Mouse (Mus musculus) small intestine, adult 2 months (tissue): Measurements from ENCODE around the gene Acadvl. TPM values are rescaled to one million over a fixed set of nuclear protein-coding genes. Genes with fewer than 3 reads are reported as not detected.

ENCODE experiments used
- H3K27ac ChIP-seq: fragments of 200-500 bp; 2 replicates; pipeline ENCODE4 v1.5.1; 2012; ENCODE audit warnings: low read depth, low read length, control low read depth, inconsistent platforms; ENCODE audit not compliant: insufficient read depth
- H3K27me3 ChIP-seq: fragments of 200-500 bp; 2 replicates; pipeline ENCODE4 v1.6.1; 2012; ENCODE audit warnings: mild to moderate bottlenecking, moderate library complexity, low read length, inconsistent platforms; ENCODE audit not compliant: control insufficient read depth, insufficient read depth
- H3K36me3 ChIP-seq: fragments of 200-500 bp; 2 replicates; pipeline ENCODE4 v1.6.1; 2012; ENCODE audit warnings: mild to moderate bottlenecking, low read length, control low read depth, inconsistent platforms; ENCODE audit not compliant: control insufficient read depth, insufficient read depth
- H3K4me1 ChIP-seq: fragments of 200-500 bp; 2 replicates; pipeline ENCODE4 v1.6.1; 2012; ENCODE audit warnings: low read length, inconsistent platforms, mixed read lengths; ENCODE audit not compliant: control insufficient read depth, insufficient read depth, insufficient read length
- H3K4me3 ChIP-seq: fragments of 200-500 bp; 2 replicates; pipeline ENCODE4 v1.5.1; 2012; ENCODE audit warnings: low read depth, mild to moderate bottlenecking, control low read depth, inconsistent platforms, low read length, moderate library complexity
- CTCF ChIP-seq: fragments of 200-500 bp; IDR thresholded peaks from 2 replicates; pipeline ENCODE4 v1.5.1; 2012; ENCODE audit warnings: low read depth, mild to moderate bottlenecking, control low read depth, inconsistent platforms, low read length, moderate library complexity, mixed read lengths; ENCODE audit not compliant: insufficient replicate concordance, insufficient read length; ENCODE audit errors: extremely low read depth
- POLR2A ChIP-seq: fragments of 200-500 bp; IDR thresholded peaks from 2 replicates; pipeline ENCODE4 v1.6.1; 2012; ENCODE audit warnings: low read depth, mild to moderate bottlenecking, control low read depth, inconsistent platforms, low read length, moderate library complexity
- WGBS: fragments of 180-500 bp; shearing (Covaris S2); methylation state at CpG from one replicate; pipeline ENCODE4 v1.1.7; 2018; 5-methylcytosine and 5-hydroxymethylcytosine counted together
- polyA plus RNA-seq: library from polyadenylated mRNA; depleted of rRNA; stranded (reverse); fragments of >200 nt; gene quantifications from 2 replicates; pipeline ENCODE4 v1.2.3, GENCODE M21; 2012

Gene Acadvl
- polyA plus RNA-seq, 1 experiment, result 109 TPM

DNA sequence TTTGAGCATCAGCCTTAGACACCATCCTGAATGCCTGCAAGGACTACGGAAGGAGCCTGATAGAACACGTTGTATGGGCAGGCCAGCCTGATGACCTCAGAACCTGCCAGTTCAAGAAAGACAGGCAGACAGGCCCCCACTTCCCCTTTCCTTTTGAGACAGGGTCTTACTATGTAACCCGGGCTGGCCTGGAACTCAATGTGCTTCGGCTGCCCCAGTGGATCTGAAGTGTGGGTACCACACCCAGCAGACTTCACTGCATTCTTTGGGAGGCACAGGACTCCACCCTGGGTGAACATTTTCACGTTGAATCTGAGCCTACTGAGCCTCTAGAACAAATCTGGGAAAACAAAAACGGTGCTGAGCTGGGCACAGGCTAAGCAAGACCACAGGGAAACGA, 23.0 kb upstream of the Acadvl start:
- peak overlapping the region; percentile 1; the same call in 1 of the 2 replicates for H3K27ac ChIP-seq

DNA sequence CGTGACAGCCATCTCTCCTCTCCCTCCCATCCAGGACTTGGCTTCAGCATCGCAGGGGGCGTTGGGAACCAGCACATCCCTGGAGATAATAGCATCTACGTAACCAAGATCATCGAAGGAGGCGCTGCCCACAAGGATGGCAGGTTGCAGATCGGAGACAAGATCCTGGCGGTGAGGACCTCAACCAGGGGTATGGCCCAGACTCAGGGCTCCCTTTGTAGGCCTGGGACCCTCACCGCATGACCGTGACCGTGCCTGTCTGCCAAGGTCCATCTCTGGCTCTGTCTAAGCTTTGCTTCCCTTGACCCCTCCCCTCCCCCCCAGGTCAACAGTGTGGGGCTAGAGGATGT, 16.1 kb upstream of the Acadvl start:
- Histone ChIP-seq H3K27ac (no peak overlapping the region), H3K4me1 (peaks cover 10% of the 10 kb centered on the region), H3K4me3 (no peak overlapping the region), H3K27me3 (peaks cover under 1% of the 10 kb centered on the region; the same call in 1 of the 2 replicates), H3K36me3 (no peaks in the 10 kb centered on the region)
- no peak for TF ChIP-seq CTCF
- no peak for TF ChIP-seq POLR2A
- WGBS, result 94% methylated on average over 11 of the region's 11 CpGs

More for the DNA sequence above, 23.0 kb upstream of the Acadvl start:
- 56% methylated on average over 7 of the region's 7 CpGs for WGBS
- TF ChIP-seq POLR2A (no peak), CTCF (no peak)
- H3K4me1 ChIP-seq, result peaks cover 4% of the 10 kb centered on the region; the same call in 1 of the 2 replicates
- H3K27me3 ChIP-seq, result no peaks in the 10 kb centered on the region
- no peaks in the 10 kb centered on the region for H3K36me3 ChIP-seq
- no peak overlapping the region for H3K4me3 ChIP-seq

DNA sequence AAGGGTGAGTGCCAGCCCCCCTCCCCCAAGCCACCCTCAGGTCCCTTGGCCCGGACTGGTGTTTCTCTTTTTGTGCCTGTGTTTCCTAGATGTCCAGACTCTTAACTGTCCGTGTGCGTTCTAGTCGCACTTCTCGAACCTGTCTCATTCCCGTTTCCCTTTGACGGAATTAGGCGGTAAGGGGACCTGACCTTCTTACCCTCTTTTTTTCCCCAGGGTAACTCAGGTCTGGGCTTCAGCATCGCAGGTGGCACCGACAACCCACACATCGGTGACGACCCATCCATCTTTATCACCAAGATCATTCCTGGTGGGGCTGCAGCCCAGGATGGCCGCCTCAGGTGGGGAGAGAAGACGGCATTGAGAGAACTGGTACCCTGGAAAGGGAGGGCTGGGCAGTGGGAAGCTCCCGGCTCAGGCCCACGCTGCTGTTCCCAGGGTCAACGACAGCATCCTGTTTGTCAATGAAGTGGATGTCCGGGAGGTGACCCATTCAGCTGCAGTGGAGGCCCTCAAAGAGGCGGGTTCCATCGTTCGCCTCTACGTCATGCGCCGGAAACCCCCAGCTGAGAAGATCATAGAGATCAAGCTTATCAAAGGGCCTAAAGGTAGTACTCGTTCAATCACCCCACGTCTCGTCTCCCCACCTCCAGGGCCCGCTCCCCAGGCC, 15.6 kb upstream of the Acadvl start:
- no peak overlapping the region for H3K4me3 ChIP-seq
- H3K36me3 ChIP-seq, result no peaks in the 10 kb centered on the region
- TF ChIP-seq POLR2A, result no peak
- no peak for TF ChIP-seq CTCF
- WGBS, result 89% methylated on average over 28 of the region's 28 CpGs
- no peak overlapping the region for H3K27ac ChIP-seq
- H3K27me3 ChIP-seq, result peaks cover 5% of the 10 kb centered on the region; the same call in 1 of the 2 replicates
- peaks cover 10% of the 10 kb centered on the region for H3K4me1 ChIP-seq

DNA sequence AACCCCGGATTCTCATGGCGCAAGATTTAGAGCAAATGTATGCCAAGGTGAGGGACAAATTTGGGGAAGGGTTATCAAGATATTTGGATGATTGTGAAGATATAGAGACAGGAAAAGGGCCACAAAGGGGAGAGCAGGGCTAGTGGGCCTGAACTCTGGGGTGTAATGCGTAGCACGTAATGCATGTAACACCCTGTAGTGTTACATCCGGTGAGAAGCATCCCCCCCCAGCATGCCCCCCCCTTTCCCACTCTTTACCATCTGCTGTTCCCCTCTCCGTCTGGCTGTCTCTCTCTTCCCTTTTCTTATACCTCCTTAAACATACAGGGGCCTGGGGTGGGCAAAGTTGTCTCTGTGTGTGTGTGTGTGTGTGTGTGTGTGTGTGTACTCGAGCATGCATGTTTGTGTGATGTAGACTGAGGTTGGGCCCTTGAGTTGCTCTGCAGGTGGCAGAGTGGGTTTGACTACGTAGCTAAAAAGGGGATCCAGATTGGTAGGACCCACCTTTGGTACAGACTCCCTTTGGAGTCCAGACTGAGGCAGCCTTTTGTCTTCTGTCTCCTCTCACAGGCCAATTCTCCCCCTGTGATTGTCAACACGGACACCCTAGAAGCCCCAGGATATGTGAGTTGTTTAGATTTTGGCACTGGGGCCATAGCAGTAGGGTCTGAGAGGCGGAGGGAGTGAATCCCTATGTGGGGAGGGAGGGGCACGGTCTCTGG, 14.8 kb upstream of the Acadvl start:
- TF ChIP-seq CTCF (no peak), POLR2A (no peak)
- no peak overlapping the region for H3K4me3 ChIP-seq
- H3K27me3 ChIP-seq, result peaks cover 7% of the 10 kb centered on the region; the same call in 1 of the 2 replicates
- H3K36me3 ChIP-seq, result no peaks in the 10 kb centered on the region
- H3K27ac ChIP-seq, result no peak overlapping the region
- WGBS, result 47% methylated on average over 11 of the region's 11 CpGs
- peaks cover 10% of the 10 kb centered on the region for H3K4me1 ChIP-seq

DNA sequence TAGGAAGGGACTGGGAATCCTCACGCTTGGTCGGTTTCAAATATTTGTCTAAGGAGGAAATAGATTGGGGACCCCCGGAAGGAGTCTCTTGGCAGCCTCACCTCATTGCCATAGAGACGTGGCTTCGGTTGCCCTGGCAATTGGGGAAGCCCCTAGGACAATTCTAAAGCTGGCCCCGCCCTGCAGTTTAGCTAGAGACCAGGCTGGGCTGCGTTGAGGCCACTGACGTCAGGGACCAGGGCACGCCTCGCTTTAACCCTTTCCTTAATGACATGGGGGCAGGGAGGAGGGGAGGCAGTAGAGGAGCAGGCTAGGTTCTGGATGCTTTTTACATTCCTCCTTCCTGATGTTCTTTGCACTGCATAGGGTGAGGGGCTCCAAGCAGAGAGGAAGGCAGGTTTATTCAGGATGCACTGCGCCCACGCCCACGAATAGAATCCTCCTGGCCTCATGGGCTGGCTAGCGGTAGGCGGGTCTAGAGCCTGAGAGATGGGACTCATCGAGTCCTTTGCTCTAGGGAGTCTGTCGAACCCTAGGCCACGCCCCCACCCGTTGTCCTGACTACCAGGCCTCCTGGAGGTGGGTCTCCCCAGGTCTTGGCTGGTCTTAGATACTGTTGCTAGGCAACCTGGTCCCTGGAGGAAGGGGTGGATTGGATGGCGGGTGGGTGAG, 14.1 kb upstream of the Acadvl start:
- H3K4me1 ChIP-seq, result peaks cover 10% of the 10 kb centered on the region
- TF ChIP-seq CTCF, result no peak
- TF ChIP-seq POLR2A, result no peak
- no peaks in the 10 kb centered on the region for H3K36me3 ChIP-seq
- H3K27ac ChIP-seq, result peak overlapping the region; percentile 15; the same call in 1 of the 2 replicates
- 5% methylated on average over 20 of the region's 20 CpGs for WGBS
- peaks cover 7% of the 10 kb centered on the region; the same call in 1 of the 2 replicates for H3K27me3 ChIP-seq
- peak overlapping the region; percentile 19 for H3K4me3 ChIP-seq

DNA sequence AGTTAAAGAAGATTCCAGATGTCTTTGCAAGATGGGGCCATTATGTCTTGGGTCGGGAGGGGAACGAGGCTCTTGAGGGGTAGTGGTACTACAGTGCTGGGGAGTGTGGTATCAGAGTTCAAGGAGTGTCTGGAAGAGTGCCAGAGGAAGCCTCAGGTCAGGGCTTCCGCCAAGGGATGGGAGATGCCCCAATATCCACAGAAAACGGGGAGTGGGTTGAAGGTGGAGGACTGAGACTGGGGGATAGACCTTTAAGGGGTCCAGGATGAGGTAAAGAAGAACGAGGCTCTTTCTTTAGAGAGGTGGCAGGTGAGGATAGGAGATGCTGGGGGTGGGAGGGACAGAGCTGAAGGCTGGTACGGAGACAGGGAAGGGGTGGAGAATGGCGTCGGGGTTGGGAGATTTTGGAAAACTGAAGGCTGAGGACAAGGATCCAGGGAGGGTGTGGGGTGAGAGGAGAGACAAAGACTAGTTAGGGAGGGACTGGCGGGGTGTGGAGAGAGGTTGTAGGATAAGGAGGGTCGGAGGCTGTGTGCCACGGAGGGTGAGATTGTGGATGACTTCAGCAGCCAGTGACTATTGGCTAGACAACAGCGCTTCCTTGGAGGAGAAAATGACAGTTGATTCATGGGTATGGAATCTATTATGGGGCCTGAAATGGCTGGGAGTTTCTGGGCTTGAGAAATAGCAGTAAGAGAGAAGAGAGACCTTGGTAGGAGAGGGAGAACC, 13.4 kb upstream of the Acadvl start:
- WGBS, result 21% methylated on average over 12 of the region's 12 CpGs
- no peak overlapping the region for H3K4me3 ChIP-seq
- TF ChIP-seq CTCF, result no peak
- no peak for TF ChIP-seq POLR2A
- peaks cover 12% of the 10 kb centered on the region for H3K27me3 ChIP-seq
- H3K27ac ChIP-seq, result peak overlapping the region; percentile 15; the same call in 1 of the 2 replicates
- H3K36me3 ChIP-seq, result no peaks in the 10 kb centered on the region
- peaks cover 10% of the 10 kb centered on the region for H3K4me1 ChIP-seq

DNA sequence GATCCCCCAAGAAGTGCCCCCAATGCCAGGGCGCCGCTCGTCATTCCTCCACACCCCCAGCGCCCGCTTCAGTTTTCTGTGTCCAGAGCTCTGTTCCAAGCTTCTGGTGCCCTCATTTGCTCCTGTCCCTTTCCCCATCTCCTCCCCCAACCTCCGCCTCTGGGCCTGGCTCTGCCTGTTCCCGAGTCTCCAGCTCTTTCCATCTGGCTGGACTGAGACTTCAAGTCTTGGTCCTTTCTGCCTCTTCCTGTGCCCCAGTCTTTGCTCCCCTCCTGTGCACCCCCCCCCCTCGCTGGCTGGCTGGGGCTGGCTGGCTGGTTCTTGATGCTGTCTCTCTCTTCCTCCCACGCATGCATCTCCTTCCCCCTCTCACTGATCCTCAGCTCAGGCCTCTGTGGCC, 12.2 kb upstream of the Acadvl start:
- H3K4me1 ChIP-seq, result peaks cover 10% of the 10 kb centered on the region
- no peaks in the 10 kb centered on the region for H3K36me3 ChIP-seq
- no peak overlapping the region for H3K27ac ChIP-seq
- peak overlapping the region; percentile 0; the same call in 1 of the 2 replicates for H3K4me3 ChIP-seq
- 60% methylated on average over 9 of the region's 9 CpGs for WGBS
- no peak for TF ChIP-seq CTCF
- no peak for TF ChIP-seq POLR2A
- H3K27me3 ChIP-seq, result peaks cover 15% of the 10 kb centered on the region
